Mouse (Mus musculus) liver, embryonic 14.5 days (tissue): ENCODE results near the gene Stxbp6.

Experiments used
- CTCF ChIP-seq: IDR thresholded peaks from 2 replicates; pipeline ENCODE4 v1.5.1; 2016; ENCODE audit warnings: antibody characterized with exemption, low read depth, control low read depth
- EP300 ChIP-seq: IDR thresholded peaks from 2 replicates; pipeline ENCODE4 v1.6.1; 2016; ENCODE audit warnings: antibody characterized with exemption, low read depth

DNA sequence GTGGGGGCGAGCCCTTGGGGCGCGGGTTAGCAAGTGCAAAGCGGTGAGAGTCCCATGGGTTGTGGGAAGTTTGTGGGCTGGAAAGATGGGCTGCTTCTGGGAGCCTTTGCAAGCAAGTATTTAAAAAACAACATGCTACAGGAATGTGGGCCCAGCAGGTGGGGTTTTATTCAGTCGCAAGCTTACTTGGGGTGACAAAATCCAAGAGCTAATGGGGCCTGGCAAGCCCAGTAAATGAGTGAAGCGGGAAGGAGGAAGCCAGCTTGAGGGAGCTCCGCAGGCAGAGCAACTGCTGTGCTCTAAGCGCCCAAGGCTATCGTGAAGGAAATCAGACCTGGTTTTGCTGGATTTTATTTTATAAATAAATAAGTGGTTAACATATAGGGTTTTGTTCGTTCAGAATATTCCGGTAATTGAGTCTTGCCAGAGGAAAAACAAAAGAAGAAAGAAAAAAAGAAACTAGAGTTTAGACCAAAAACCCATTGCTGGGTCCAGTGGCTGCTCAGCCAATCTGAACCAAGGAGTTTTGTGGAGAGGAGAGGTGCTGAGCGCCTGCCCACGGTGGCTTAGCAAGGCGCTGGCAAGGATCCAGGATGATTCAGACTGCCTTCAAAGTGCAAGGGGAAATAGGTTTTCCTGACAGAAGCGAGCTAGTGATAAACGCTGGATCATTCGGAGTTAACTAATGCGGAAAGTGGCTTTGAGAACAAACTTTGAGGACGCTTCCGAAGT lies at the start of gene Stxbp6:
- TF ChIP-seq CTCF: no peak
- no peak for TF ChIP-seq EP300
